Mouse (Mus musculus): ENCODE measurements around the gene Klf5.
A peak's percentile ranks its signal among the peaks of the same experiment; 100 is the strongest.

Klf5 gene

DNA sequence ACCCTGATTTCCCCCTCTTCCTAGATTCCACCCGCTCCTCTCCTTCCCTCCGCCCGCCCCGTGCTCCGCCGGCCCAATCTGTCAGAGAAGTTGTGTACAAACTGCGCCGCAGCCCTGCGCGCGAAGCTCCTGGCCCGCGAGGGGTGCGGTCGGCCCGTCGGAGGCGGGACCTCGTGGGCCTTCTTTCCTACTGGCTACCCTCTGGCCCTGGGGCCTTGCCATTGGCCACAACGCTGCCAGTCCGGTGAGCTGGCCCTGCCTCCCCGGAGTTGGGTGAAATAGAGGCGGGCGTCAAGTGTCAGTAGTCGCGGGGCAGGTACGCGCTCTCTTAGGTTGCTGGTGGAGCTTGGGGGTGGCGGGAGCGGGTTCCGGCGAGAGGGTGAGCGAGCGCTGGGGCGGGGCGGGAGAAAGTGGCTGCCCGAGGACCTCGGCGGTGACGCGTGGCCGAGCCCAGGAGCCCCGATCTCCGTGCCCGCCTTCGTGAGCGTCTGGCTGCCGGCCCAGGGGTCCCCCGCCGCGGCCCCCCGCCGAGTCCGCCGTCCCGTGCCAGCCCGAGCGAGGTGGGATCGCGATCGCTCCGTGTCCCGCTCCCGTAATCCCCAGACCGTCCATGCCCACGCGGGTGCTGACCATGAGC, at the start of gene Klf5:
Gene Klf5 (plus strand): TSS at position 307 of the 637 bp plus-strand sequence.
- DNase-seq = peak; percentile 95 to 97

DNA sequence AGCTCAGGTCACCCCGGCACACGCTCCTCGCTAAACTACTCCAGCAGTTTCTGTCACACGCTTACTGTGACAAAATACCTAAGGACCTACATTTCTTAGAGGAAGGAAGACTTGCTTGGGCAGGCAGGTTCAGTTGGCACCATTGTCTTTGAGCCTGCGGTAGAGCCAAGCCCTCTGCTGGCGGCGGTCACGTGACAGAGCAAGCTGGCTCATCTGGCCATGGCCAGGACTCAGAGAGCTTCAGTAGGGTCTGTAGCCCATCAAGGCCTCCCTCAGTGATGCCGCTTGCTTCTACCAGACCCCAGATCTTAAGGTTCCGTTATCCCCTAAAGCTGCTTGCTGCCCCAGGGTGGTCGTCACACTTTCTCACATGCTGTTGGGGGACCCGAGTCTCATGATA, 36.5 kb upstream of the Klf5 start:
- DNase-seq = peak; percentile 16 to 31

DNA sequence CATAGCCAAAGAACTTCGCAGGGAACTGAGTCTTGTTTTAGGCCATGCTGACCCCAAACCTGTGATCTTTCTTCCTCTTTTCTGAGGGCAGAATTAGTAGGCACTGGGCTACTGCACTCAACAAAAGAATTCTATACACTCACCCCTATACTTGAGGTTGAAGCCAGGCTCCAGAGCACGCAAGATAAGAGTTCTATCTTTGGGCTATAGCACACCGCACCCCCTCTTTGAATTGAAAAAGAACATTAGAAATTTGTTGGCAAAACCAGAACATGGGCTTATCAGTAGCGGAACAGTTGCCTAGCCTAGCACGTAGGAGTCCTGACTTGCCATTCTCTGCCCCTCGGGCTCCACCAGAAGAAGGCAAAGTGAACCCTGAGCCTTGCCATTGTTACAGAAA, 34.7 kb upstream of the Klf5 start:
- DNase-seq = no peak

DNA sequence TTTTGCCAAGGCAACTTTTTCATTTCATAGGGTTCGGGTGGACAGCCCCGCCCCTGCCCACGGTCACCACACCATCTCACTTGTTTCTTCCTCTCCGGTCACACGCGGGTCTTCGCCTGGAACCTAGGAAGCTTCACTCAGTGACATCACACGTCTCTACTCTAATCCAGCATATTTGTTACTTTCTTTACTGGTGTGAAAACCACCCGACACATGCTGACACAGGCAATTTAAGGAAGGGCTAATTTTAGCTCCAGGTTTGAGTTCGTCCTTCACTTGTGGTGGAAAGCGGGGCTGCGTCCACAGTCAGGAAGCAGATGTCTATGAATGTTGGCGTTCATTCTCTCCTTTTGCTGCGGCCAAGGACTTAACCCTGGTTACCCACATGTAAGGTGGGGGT, 32.7 kb upstream of the Klf5 start:
- no peak for DNase-seq

DNA sequence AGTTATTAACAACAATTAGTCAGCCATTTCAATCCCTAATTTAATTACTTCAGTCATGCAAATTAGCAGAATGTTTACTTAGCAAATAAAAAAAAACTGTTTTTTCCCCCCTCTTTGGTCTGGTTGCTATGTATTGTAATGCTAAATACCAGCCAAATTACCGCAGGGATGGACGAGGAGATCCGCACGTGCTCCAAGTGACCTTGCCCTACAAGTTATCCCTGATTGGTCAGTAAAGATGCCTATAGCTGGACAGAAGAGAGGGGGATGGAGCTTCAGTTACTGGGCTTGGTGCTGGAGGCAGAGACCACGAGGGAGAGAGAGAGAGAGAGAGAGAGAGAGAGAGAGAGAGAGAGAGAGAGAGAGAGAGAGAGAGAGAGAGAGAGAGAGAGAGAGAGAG, 31.7 kb upstream of the Klf5 start:
- DNase-seq = no peak

DNA sequence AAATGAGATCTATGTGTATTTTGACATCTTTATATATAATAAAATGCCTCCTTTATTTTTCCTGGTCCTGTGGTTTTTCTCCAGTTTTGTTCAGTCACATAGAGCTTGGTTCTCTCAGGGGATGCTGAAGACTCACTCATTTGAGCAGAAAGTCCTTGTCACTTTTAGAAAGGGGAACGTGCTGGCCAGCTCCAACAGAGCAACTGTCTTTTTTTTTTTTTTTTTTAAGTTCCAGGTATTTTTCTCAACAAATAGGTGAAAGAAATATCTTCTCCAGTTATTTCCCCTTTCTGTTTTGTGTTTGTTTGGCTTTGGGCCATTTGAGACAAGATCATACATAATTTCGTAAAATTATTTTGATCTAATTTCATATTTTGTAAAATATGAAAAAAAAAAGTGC, 24.4 kb upstream of the Klf5 start:
- DNase-seq = no peak

DNA sequence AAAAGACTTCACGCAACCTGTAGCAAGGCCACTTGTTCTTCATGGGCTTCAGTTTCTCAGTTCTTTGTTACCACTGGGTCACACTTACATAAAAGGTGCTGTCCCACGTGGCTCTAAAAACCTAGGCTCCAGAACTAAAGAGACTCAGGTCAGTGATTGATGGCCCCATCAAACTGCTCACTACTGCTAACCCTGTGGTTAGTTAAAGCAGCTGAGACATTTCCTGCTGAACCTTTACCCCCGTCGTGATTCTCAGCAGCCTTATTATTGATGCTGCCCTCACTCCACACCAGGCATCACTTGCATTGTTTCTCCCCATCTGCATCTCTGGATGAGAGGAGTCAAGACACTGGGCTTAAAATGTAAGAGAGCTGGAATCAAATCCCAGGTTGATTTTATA, 22.7 kb upstream of the Klf5 start:
- DNase-seq = no peak

DNA sequence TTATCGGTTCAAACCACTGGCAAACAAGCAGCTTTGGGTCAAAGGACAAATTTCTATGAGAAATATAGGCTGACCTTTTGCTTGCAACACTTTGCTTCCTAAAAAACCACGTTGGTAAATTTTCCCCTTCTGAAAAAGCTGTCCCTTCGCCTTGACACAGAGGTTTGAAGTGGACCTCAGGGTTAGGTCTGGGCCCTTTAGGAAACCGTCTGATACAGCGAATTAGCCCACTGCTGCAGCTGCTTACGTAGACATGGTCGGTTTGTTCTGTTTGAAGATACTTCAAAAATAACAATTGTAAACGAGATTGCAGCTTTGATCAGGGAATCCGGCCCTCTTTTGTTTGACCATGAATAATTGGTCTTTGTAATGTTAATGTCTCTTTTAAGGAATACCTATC, 20.2 kb upstream of the Klf5 start:
- DNase-seq = peak in 1 of 2 experiments; percentile 4

DNA sequence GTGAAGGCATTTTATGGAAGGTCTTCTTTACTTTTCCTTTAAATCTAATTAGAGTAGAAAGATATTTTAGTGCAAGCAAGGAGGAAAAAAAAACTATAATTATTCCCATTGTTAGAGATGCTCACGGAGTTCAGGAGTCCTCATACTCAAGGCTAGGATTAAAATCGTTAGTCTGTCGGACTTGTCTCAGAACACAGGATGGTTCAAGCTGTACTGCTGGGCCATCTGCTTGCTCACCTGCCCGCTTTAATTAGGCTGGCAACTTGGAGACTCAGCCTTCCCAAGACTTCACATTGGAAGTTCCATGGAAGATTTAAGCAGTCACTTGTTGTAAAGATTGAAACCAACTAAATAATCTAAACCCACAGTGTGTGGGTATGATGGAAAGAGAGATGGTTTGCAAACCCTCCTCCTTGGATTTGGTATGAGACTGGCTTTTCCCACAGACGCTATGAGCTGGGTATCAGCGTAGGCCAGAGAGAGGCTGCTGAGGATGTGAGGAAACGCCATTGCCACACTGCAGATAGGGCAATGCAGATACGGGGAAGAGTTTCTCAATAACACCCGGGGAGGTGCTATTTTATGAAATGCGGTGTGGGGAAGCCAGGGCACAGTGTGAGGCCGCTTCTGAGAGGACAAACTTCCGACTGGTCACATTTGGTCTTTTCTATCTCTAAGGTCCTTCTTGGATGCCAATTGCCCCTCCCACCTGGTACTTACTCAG, 19.6 kb upstream of the Klf5 start:
- DNase-seq = peak; percentile 38 to 48

DNA sequence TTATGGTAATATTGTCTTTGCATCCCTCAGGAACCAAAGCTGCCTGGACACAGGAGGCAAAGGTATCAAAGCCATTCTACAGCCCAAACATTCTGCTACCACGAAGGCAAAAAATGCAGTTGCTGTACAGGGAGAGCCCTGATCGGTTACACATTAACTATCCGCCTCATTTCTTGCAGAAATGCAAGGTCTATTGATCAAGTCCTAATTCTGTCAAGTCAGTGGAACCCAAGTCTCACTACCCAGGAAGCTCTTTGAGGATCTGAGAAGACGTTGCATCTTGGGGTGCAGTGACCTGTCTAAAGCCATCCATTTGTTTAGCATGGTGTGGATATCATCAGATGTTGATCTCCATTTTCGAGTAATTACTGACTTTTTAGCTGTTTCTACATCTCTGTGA, 18.1 kb upstream of the Klf5 start:
- no peak for DNase-seq

DNA sequence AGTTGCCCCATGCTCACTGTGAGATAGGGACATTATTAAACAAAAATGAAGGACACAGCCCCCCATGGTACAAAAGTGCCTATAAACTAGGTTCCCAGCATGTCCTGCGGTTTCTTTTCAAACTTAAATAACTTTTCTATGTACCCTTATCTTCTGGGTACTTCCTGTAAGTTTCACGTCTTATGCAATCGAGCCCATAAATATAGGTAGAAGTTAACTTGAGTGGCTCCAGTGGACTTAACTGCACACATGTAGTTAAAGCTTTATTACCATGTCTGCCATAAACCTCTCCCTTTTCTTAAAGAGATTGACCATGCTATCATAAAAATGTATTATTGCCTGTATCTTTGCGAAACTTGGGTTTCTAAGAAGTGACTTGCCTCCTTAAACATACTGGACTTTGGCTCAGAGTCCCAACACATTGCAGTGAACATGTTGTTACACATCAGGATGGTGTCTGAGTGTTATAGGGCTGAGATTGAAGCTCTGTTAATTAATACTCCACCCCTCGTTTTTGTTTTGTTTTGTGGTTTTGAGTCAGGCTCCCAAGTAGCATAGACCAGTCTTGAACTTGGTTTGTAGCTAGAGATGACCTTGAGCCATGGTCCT, 17.6 kb upstream of the Klf5 start:
- DNase-seq = no peak

DNA sequence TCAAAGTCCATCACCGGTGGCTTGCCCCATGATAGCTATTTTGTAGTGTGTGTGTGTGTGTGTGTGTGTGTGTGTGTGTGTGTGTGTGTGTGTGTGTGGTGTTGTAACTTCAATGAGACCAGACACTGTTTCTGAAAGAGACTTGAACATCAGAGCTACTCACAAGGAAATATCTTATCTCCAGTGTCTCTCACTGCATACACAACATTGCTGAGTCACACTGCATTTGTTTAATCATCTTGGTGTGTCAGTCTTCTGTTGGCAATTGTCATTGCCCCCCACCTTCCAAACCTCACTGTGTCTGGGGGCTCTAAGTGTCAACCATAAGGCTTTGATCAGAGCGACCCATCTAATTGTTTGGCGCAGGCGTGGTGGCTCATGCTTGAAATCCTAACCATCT, 13.0 kb upstream of the Klf5 start:
- DNase-seq = no peak

DNA sequence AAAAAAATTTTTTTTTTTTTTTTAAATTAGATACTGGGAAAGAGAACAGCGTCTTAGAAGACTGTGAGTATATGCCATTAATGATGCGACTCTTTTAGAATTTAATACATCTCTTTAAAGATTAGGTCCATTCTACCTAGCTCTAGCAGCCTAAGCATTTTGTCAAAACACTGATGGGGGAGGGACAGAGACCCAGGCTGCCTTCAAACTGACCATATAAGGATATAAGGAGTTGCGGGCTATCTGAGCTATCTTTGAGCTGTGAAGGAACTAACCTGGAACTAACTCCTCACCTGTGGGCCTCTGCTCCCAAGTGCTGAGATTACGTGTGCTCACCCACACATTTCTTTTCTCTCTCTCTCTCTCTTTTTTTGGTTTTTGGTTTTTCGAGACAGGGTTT, 6.3 kb upstream of the Klf5 start:
- no peak for DNase-seq

DNA sequence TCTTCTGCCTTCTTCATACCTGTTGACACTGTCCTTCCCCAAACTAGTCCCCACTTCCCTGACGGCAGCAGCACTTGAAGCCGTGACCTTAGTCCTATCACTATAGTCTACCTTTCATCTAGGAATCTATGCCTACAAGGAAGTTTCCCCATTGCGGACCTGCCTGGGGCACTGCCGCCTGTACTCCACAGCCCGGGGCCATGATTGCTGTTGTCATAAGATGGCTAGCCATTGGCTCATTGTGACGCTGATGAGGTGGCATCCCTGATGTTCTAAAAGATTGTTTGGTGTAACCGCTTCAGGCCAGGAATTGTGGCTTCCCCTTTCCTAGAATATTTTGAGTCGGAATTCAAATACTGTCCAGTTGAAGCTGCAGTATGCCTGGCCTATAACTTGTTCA, 4.1 kb upstream of the Klf5 start:
- no peak for DNase-seq

DNA sequence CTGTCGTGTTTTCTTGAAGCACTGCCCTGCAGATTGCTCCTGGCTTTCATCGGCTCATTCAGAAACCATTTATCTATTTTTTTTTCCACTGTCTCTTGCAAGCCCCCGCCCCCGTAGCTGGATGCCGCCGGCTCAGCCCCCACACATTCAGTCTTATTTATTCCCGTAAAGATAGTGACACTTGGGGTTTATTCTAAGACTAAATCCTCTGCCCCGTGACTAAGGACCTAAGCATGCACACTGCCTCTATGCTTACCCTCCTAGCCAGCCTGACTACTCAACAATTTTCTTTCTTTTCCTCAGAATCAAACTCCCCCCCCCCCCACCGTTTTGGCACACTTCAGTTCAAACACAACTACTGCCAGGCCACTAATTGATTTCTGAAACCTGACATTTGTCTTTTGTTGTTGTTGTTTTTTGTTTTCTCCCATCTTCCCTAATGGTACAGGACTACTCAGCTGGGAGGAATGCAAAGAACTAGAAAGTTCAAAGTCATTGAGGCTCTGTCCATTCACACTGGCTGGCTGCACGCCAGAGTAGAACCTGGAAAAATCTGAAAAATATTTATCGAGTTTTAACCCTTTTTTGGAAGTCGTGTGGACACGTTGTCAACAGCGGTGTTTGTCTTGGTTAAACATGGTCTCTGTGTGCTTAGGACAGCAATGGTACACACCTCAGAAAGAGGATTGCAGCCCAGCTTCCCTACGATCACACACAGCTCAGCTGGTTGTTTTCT, 2.7 kb upstream of the Klf5 start:
- no peak for DNase-seq

DNA sequence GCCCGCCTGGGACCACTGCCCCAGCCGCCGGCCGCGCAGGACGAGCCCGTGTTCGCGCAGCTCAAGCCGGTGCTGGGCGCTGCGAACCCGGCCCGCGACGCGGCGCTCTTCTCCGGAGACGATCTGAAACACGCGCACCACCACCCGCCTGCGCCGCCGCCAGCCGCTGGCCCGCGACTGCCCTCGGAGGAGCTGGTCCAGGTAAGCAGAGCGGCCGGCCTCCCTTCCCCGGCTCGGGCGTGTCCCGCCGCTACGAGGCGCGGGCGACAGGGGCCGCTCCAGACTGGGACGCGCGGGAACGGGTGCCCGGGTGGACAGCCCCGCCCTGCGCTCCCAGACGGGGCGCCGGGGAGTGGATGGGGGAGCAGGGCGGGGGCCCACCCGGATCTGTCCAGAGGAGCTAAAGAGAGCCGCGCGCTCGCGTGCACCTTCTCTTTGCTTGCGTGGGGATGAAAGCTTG, 561 bp downstream of the Klf5 start:
- DNase-seq = peak; percentile 75 to 76

DNA sequence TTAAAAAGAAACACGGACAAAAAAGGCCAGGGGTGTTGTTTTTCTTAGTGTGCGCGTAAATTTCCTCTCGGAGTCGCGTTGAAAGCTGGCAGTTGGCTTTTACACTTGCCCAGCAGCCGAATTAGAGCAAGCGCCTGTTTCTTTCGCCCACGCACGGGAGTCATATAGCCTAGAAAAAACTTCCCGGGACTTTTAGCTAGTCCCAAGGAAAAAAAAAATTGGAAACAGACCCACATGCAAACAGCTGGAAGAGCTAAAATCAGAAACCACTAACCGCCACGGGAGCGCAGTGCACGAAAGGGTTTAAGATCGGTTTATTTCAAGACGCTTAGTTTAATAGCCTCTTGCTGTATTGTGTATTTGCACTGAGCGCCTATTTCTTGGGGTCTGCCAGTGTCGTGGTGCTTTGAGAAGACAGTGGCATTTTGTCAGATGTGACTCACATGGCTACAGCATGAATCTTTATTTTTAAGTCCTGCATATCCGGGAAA, 1.3 kb downstream of the Klf5 start:
- DNase-seq = peak in 1 of 2 experiments; percentile 9

DNA sequence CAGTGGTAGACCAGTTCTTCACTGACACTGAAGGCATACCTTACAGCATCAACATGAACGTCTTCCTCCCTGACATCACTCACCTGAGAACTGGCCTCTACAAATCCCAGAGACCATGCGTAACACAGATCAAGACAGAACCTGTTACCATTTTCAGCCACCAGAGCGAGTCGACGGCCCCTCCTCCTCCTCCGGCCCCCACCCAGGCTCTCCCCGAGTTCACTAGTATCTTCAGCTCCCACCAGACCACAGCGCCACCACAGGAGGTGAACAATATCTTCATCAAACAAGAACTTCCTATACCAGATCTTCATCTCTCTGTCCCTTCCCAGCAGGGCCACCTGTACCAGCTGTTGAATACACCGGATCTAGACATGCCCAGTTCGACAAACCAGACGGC, 3.0 kb downstream of the Klf5 start:
- peak; percentile 6 to 13 for DNase-seq

DNA sequence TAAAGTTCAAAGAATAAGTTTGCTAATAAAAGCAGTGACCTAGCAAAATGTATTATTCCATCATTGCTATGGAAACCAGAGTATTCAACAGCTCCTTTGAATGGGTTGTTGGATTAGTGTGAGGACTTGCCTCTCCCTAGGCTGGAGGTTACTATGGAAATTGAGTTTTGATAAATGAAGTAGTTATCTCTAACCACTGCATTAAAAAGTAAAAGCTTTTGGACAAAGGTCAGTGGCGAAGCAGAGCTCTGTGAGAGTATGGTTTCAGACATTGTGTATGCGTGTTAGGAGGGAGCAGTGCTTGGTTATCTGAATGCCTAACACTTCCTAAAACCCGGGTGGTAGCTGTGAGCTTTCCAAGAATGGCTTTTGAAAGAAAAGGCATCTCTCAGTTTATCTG, 5.9 kb downstream of the Klf5 start:
- DNase-seq = no peak

DNA sequence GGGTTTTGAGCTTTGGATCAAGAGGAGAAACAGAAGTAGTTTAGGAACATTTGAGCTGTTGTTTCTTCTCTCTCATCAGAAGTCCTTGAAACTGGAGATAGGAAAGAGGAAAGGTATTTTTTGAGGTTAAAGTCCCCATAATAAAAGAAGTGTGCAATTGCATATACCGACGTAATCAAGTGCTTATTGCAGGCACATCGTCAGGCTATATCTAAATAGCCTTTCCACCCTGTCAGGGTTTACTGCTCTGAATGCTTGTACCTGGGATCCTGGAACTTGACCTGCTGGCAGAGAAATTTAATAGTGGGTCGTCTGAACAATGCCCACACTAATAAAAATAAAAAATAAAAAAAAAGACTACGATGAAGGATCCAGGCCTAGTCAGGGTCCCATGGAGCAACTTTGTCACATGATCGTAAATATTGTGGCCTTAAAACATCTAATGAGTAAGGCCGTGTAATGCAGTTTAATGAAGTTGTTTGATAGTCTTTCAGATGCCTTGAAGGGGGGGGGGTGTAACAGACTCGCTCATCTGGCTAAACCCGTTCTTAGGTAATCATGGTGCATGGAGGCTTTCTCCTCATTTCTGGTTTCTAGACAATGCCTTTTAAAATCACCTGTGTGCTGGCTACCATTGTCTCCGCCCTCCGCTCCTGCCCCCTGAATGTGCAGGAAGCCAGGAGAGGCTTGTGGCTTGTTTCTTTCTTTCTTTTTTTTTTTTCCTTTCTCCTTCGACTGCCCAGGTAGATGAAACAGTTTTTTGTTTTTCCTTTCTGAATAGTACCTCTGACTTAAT, 6.7 kb downstream of the Klf5 start:
- no peak for DNase-seq

DNA sequence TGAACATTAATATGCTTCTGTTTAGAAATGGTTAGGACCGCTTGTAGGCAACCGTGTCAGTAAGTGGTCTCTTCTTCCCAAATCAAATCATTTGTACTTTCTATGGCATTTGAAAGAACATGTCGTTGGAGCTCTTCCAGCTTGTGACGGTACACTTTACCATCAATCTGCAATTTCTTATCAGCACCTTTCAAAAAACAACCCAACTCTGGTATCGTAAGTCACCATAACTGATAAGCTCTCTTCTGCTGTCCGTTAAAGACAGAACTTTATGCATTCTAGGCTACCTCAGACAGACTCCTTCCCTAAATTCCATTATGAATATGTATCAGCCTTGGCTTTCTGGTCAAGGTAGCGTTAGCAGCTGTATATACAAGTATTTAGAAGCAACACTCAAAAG, 7.9 kb downstream of the Klf5 start:
- DNase-seq = no peak

DNA sequence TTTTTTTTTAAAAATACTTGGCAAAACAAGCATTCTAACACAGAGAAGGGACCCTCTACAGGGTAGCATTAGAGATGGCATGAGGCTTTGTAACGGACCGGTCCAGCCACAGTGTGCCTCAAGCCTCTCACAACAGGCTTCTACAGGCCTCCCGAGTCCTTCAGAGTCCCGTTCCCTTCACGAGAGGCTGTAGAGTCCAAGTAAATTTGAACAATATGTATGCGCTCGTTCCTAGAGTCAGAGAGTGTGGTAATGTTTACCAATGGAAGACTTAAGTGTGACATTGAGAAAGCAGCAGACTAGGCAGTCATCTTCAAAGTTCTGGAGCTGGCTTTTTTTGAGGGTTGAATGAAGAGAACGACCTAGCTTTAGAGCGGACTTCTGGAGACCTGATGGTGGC, 11.1 kb downstream of the Klf5 start:
- DNase-seq = no peak

DNA sequence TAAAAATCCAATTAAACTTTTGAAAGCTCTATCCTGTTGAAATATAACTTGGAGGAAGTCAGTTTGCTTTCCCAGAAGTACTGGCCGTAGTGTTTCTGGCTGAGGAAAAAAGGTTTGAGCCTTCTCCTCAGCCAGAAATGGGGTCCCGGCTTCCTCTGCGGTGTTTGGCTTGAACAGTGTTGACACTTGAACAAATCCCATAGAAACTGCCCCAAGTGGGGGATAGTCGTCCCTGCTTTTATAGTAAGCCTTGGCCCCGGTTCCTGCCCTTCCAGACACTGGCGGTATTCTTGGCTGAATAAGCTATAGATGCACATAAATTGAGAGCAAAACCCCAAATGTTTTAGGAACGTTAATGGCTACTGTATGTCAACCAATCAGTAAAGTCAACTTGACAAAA, 11.9 kb downstream of the Klf5 start:
- DNase-seq = no peak

All from cerebellum, postnatal 10 days (tissue).